Mouse (Mus musculus): ENCODE results near the gene Sigmar1. TPM values are rescaled to one million over a fixed set of nuclear protein-coding genes. Genes with fewer than 3 reads are reported as not detected.
"Not testable (repeated sequence)": the region's sequence is repeated elsewhere in the genome, so short reads cannot be mapped to it uniquely, and the experiment has no call there.

The Sigmar1 gene
- 98.2 and 100 TPM in 2 replicates for polyA plus RNA-seq (2015; fragmentation: Nextera tagmentation; extraction: Ambion mirVana)

DNA sequence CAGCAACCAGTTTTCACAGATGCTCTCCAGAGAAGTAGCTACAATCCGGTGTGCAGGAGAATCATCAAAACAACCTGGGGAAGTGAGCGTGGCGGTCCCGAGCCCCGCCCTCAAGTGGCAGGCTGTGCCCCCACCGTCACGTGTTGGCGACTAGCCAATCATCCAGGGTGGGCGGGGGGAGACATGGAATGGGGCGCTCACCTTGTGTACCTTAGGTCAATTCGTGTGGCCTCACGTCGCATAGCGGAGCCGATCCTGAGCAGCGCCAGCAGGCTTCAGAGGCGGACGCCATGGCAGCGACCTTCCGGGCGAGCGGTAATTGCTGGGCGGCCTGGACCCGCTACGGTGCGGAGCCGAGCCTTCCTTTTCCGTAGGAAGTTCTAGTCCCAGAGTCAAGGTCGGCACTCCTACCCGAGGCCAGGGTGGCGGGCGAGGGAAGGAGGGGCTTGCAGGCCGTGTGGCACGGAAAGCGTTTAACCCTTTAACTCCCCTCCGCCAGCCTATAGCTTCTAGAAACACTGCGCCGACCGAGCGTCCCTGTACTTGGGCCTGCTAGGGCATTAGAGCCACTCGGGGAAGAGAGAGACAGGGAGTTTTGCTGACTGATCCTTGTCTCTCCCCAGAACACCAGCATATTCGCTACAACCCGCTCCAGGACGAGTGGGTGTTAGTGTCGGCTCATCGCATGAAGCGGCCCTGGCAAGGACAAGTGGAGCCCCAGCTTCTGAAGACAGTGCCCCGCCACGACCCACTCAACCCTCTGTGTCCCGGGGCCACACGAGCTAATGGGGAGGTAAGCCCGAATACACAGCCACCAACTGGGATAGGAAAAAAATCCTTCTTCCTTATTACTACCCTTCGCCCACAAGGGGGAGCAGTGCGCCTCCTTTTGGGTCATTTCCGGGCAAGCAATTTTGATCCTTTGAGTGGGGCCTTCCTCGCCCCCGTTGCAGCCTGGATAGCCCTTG, at the start of gene Sigmar1:
Sigmar1 (minus strand) TSS at position 820 of the 968 bp plus-strand sequence.
- no peaks in the 10 kb centered on the region for H3K27me3 ChIP-seq (ENCODE audit: insufficient read depth, low read length)

GRCm38 (mm10) chr4:41783197-41783596, 27.2 kb upstream of the Sigmar1 start:
- not testable (repeated sequence) for H3K4me3 ChIP-seq (ENCODE audit: low read length); H3K9me3 ChIP-seq (ENCODE audit: low read length); H3K9ac ChIP-seq (replicated peaks; ENCODE audit: low read length); ATAC-seq (ENCODE audit: low FRiP score, low TSS enrichment); H3K27me3 ChIP-seq (ENCODE audit: insufficient read depth, low read length); H3K27ac ChIP-seq (ENCODE audit: low read length); H3K4me2 ChIP-seq (replicated peaks; ENCODE audit: low read depth, low read length); H3K36me3 ChIP-seq (ENCODE audit: insufficient read depth, low read length); H3K4me1 ChIP-seq (ENCODE audit: insufficient read depth, low read length)
- WGBS, result 20% methylated on average over 3 of the region's 3 CpGs

More for the DNA sequence above, at the start of gene Sigmar1:
- Histone ChIP-seq H3K4me1 (ENCODE audit: insufficient read depth, low read length) (peaks cover 27% of the 10 kb centered on the region), H3K4me3 (ENCODE audit: low read length) (peak within 1 kb of the TSS; percentile 62), H3K9me3 (ENCODE audit: low read length) (no peaks in the 10 kb centered on the region), H3K27ac (ENCODE audit: low read length) (peak within 1 kb of the TSS; percentile 89), H3K9ac (replicated peaks; ENCODE audit: low read length) (peak within 1 kb of the TSS; percentile 82), H3K4me2 (replicated peaks; ENCODE audit: low read depth, low read length) (peak within 1 kb of the TSS; percentile 84), H3K36me3 (ENCODE audit: insufficient read depth, low read length) (no peaks in the 10 kb centered on the region)
- peak; percentile 69 for ATAC-seq (ENCODE audit: low FRiP score, low TSS enrichment)
- WGBS, result under 1% methylated on average over 57 of the region's 57 CpGs

DNA sequence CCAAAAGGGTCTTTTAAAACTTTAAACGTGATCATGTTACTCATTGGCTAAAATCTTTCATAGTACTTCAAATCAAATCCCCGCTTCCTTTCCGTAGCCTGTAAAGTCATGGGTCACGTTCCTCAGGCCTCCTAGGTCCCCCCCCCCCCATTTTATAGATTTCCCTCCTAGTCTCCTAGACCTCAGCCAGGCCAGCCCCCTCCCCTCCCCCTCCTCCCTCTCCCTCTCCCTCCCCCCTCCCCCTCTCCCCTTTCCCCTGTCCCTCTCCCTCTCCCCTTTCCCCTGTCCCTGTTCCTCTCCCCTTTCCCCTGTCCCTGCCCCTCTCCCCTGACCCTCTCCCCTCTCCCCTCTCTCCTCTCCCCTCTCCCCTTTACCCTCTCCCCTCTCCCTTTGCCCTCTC, 26.8 kb upstream of the Sigmar1 start:
- H3K4me2 ChIP-seq (replicated peaks; ENCODE audit: low read depth, low read length); ATAC-seq (ENCODE audit: low FRiP score, low TSS enrichment); H3K9me3 ChIP-seq (ENCODE audit: low read length); H3K27me3 ChIP-seq (ENCODE audit: insufficient read depth, low read length); H3K4me3 ChIP-seq (ENCODE audit: low read length); H3K9ac ChIP-seq (replicated peaks; ENCODE audit: low read length); H3K27ac ChIP-seq (ENCODE audit: low read length); H3K36me3 ChIP-seq (ENCODE audit: insufficient read depth, low read length); H3K4me1 ChIP-seq (ENCODE audit: insufficient read depth, low read length): not testable (repeated sequence)
- 27% methylated on average over 4 of the region's 4 CpGs for WGBS

DNA sequence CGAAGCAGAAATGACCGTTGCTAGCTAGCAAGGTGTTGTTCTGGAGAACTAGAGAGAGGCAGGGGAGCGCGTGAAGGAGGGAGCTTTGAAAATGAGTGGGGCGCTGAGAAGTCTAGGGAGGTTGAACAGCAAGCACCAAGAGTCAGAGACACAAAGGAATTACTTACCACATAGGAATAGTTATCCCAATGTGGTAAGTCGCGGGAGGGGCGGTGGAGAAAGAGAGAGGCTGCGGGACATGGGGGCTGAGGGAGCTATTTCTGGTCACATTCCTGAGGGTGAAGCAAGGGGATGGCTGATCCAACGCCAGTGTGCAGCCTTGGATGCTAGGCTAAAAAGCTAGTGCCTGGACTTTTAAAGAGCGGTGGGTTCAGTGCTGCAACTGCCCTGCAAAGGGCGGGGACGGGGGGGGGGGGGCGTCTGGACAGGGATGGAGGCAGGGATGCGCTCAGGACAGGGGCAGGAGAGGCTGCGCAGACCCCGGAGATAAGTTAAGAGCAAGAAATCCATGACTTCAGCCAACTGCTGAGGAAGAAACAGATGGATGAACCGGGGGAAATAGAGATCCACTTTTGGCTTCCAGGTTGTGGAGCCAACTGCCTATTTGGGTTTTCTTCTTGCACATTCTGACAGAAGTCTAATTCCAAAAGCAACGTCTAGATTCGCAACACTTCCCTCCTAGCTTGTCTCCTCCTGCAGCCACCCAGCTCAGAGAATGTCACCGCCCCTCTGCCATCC, 26.0 kb upstream of the Sigmar1 start:
- H3K4me2 ChIP-seq (replicated peaks; ENCODE audit: low read depth, low read length); H3K27ac ChIP-seq (ENCODE audit: low read length); H3K9ac ChIP-seq (replicated peaks; ENCODE audit: low read length); H3K4me1 ChIP-seq (ENCODE audit: insufficient read depth, low read length); H3K27me3 ChIP-seq (ENCODE audit: insufficient read depth, low read length); H3K4me3 ChIP-seq (ENCODE audit: low read length); ATAC-seq (ENCODE audit: low FRiP score, low TSS enrichment); H3K9me3 ChIP-seq (ENCODE audit: low read length); H3K36me3 ChIP-seq (ENCODE audit: insufficient read depth, low read length): not testable (repeated sequence)
- WGBS, result 13% methylated on average over 13 of the region's 21 CpGs

GRCm38 (mm10) chr4:41781271-41781670, 25.3 kb upstream of the Sigmar1 start:
- H3K27ac ChIP-seq (ENCODE audit: low read length); H3K4me1 ChIP-seq (ENCODE audit: insufficient read depth, low read length); ATAC-seq (ENCODE audit: low FRiP score, low TSS enrichment); H3K9ac ChIP-seq (replicated peaks; ENCODE audit: low read length); H3K4me2 ChIP-seq (replicated peaks; ENCODE audit: low read depth, low read length); H3K36me3 ChIP-seq (ENCODE audit: insufficient read depth, low read length); H3K27me3 ChIP-seq (ENCODE audit: insufficient read depth, low read length); H3K9me3 ChIP-seq (ENCODE audit: low read length); H3K4me3 ChIP-seq (ENCODE audit: low read length): not testable (repeated sequence)
- 30% methylated on average over 6 of the region's 9 CpGs for WGBS

DNA sequence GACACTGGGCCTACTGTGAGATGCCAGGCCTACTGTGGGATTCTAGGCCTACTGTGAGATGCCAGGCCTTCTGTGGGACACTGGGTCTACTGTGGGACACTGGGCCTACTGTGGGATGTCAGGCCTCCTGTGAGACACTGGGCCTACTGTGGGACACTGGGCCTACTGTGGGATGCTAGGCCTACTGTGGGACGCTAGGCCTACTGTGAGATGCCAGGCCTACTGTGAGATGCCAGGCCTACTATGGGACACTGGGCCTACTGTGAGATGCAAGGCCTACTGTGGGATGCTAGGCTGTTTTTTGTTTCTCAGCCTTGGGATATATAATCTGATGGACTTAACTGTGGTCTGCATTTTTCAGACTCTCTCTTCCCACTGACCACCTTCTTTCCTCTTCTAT, 19.9 kb upstream of the Sigmar1 start:
- not testable (repeated sequence) for H3K4me2 ChIP-seq (replicated peaks; ENCODE audit: low read depth, low read length); ATAC-seq (ENCODE audit: low FRiP score, low TSS enrichment); H3K4me1 ChIP-seq (ENCODE audit: insufficient read depth, low read length); H3K9ac ChIP-seq (replicated peaks; ENCODE audit: low read length); H3K36me3 ChIP-seq (ENCODE audit: insufficient read depth, low read length); H3K4me3 ChIP-seq (ENCODE audit: low read length); H3K9me3 ChIP-seq (ENCODE audit: low read length); H3K27me3 ChIP-seq (ENCODE audit: insufficient read depth, low read length); H3K27ac ChIP-seq (ENCODE audit: low read length)
- 93% methylated on average over 1 of the region's 1 CpGs for WGBS

GRCm38 (mm10) chr4:41774506-41774905, 18.5 kb upstream of the Sigmar1 start:
- ATAC-seq (ENCODE audit: low FRiP score, low TSS enrichment); H3K9me3 ChIP-seq (ENCODE audit: low read length); H3K27me3 ChIP-seq (ENCODE audit: insufficient read depth, low read length); H3K4me1 ChIP-seq (ENCODE audit: insufficient read depth, low read length); H3K9ac ChIP-seq (replicated peaks; ENCODE audit: low read length); H3K36me3 ChIP-seq (ENCODE audit: insufficient read depth, low read length): not testable (repeated sequence)
- peak overlapping the region; percentile 46 for H3K4me2 ChIP-seq (replicated peaks; ENCODE audit: low read depth, low read length)
- 0 out of 2 replicates have a peak overlapping the region, but pooled peaks have one; percentile 43 for H3K27ac ChIP-seq (ENCODE audit: low read length)
- H3K4me3 ChIP-seq (ENCODE audit: low read length), result peak overlapping the region; percentile 44; the same call in 1 of the 2 replicates
- WGBS, result 73% methylated on average over 3 of the region's 3 CpGs

- 0 out of 2 replicates have a peak within 1 kb of the TSS, but pooled peaks have one; percentile 31 for H3K9ac ChIP-seq (replicated peaks; ENCODE audit: low read length)
- H3K4me1 ChIP-seq (ENCODE audit: insufficient read depth, low read length); H3K9me3 ChIP-seq (ENCODE audit: low read length); H3K36me3 ChIP-seq (ENCODE audit: insufficient read depth, low read length); ATAC-seq (ENCODE audit: low FRiP score, low TSS enrichment); H3K27me3 ChIP-seq (ENCODE audit: insufficient read depth, low read length): not testable (repeated sequence)
- WGBS, result 3% methylated on average over 12 of the region's 14 CpGs
- H3K4me3 ChIP-seq (ENCODE audit: low read length), result peak within 1 kb of the TSS; percentile 44
- peak within 1 kb of the TSS; percentile 46 for H3K4me2 ChIP-seq (replicated peaks; ENCODE audit: low read depth, low read length)
- H3K27ac ChIP-seq (ENCODE audit: low read length), result peak within 1 kb of the TSS; percentile 43; the same call in 1 of the 2 replicates
Measured at GRCm38 (mm10) chr4:41774002-41774401, 18.0 kb upstream of the Sigmar1 start, which contains the start of gene Ccl27a. Gene Ccl27a, minus strand, starts transcription at chr4:41774247.

GRCm38 (mm10) chr4:41773502-41773901, 17.5 kb upstream of the Sigmar1 start:
- H3K36me3 ChIP-seq (ENCODE audit: insufficient read depth, low read length); ATAC-seq (ENCODE audit: low FRiP score, low TSS enrichment); H3K9ac ChIP-seq (replicated peaks; ENCODE audit: low read length); H3K4me1 ChIP-seq (ENCODE audit: insufficient read depth, low read length); H3K9me3 ChIP-seq (ENCODE audit: low read length); H3K27me3 ChIP-seq (ENCODE audit: insufficient read depth, low read length); H3K27ac ChIP-seq (ENCODE audit: low read length): not testable (repeated sequence)
- Histone ChIP-seq H3K4me3 (ENCODE audit: low read length) (peak overlapping the region; percentile 44), H3K4me2 (replicated peaks; ENCODE audit: low read depth, low read length) (peak overlapping the region; percentile 40; the same call in 1 of the 2 replicates)
- 1% methylated on average over 16 of the region's 25 CpGs for WGBS
